Mouse (Mus musculus) liver, embryonic 14.5 days (tissue): ENCODE results near the gene Zfp780b.
"Not testable (repeated sequence)": the region's sequence is repeated elsewhere in the genome, so short reads cannot be mapped to it uniquely, and the experiment has no call there.

ENCODE experiments used
- CTCF ChIP-seq: IDR thresholded peaks from 2 replicates; pipeline ENCODE4 v1.5.1; 2016; ENCODE audit warnings: antibody characterized with exemption, low read depth, control low read depth
- EP300 ChIP-seq: IDR thresholded peaks from 2 replicates; pipeline ENCODE4 v1.6.1; 2016; ENCODE audit warnings: antibody characterized with exemption, low read depth

DNA sequence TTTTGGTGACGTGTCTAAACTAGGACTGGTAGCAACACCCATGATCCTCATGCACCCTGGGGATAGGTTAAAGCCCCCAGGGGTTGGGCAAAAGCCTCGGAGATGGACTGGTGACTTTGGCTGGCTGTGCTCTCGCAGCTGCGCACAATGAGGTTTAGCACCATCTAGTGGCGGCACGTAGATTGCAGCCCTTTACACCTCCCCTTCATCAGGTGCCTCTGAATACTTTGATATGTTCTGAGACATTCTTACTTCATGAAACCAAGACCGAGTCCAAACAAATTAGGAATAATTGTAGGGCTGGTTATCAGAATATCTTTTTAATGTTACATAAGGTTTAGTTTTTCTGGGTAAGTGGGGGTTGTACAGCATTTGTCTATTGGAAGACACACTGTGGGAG lies 37.1 kb downstream of the Zfp780b start:
- peak; percentile 43; the same call in 1 of the 2 replicates for TF ChIP-seq CTCF
- not testable (repeated sequence) for TF ChIP-seq EP300
